Mouse (Mus musculus): Measurements from ENCODE around the gene Cars. TPM values are rescaled to one million over a fixed set of nuclear protein-coding genes. Genes with fewer than 3 reads are reported as not detected.
A peak's percentile ranks its signal among the peaks of the same experiment; 100 is the strongest.

Gene Cars
- polyA plus RNA-seq, 1 experiment: 14.5 TPM

- peaks cover 3% of the 10 kb centered on the region for H3K36me3 ChIP-seq (ENCODE audit: control insufficient read depth, insufficient read depth, low read length)
- H3K4me1 ChIP-seq (ENCODE audit: control insufficient read depth, insufficient read depth, low read length): no peaks in the 10 kb centered on the region
- H3K4me3 ChIP-seq (ENCODE audit: control insufficient read depth, low read depth, low read length): no peak overlapping the region
- no peak overlapping the region for H3K27ac ChIP-seq (ENCODE audit: control insufficient read depth, insufficient read depth, low read depth, low read length)
- TF ChIP-seq CTCF (IDR thresholded peaks at IDR 0.05; ENCODE audit: control insufficient read depth, insufficient read depth, insufficient replicate concordance, low read depth, low read length): no peak
- no peak for TF ChIP-seq POLR2A (IDR thresholded peaks at IDR 0.05; ENCODE audit: control insufficient read depth, low read depth, low read length)
- H3K27me3 ChIP-seq (ENCODE audit: control insufficient read depth, insufficient read depth, low read length): no peaks in the 10 kb centered on the region
Measured at GRCm38 (mm10) chr7:143587586-143587985, 12.3 kb downstream of the Cars start.

GRCm38 (mm10) chr7:143583956-143584355 is 15.9 kb downstream of the Cars start:
- Histone ChIP-seq H3K27ac (ENCODE audit: control insufficient read depth, insufficient read depth, low read depth, low read length) (no peak overlapping the region), H3K4me3 (ENCODE audit: control insufficient read depth, low read depth, low read length) (no peak overlapping the region), H3K4me1 (ENCODE audit: control insufficient read depth, insufficient read depth, low read length) (no peaks in the 10 kb centered on the region), H3K27me3 (ENCODE audit: control insufficient read depth, insufficient read depth, low read length) (no peaks in the 10 kb centered on the region), H3K36me3 (ENCODE audit: control insufficient read depth, insufficient read depth, low read length) (peaks cover 3% of the 10 kb centered on the region)
- no peak for TF ChIP-seq POLR2A (IDR thresholded peaks at IDR 0.05; ENCODE audit: control insufficient read depth, low read depth, low read length)
- peak; percentile 65; the same call in 1 of the 2 replicates for TF ChIP-seq CTCF (IDR thresholded peaks at IDR 0.05; ENCODE audit: control insufficient read depth, insufficient read depth, insufficient replicate concordance, low read depth, low read length)

DNA sequence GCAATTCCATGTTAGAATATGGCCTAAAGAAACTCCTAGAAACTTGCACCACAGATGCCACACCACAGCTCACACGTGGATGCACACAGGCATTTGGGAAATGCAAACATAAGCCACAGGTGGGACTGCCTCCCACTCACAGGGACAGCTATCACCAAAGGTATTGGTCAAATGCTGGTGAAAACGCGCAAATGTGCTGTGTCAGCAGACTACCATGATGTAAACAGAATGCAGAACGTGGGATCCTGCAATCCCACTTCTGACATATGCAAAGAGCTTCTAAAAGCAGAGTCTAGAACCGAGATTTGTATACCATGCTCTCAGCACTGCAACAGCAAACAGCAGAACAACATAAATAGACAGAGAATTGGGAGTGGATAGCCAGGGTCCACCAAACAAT is 16.9 kb downstream of the Cars start:
- no peak for TF ChIP-seq POLR2A (IDR thresholded peaks at IDR 0.05; ENCODE audit: control insufficient read depth, low read depth, low read length)
- no peak overlapping the region for H3K27ac ChIP-seq (ENCODE audit: control insufficient read depth, insufficient read depth, low read depth, low read length)
- H3K4me1 ChIP-seq (ENCODE audit: control insufficient read depth, insufficient read depth, low read length): no peaks in the 10 kb centered on the region
- no peaks in the 10 kb centered on the region for H3K27me3 ChIP-seq (ENCODE audit: control insufficient read depth, insufficient read depth, low read length)
- H3K4me3 ChIP-seq (ENCODE audit: control insufficient read depth, low read depth, low read length): no peak overlapping the region
- H3K36me3 ChIP-seq (ENCODE audit: control insufficient read depth, insufficient read depth, low read length): peaks cover 3% of the 10 kb centered on the region

GRCm38 (mm10) chr7:143575751-143576150 is 24.1 kb downstream of the Cars start:
- no peak overlapping the region for H3K4me3 ChIP-seq (ENCODE audit: control insufficient read depth, low read depth, low read length)
- H3K36me3 ChIP-seq (ENCODE audit: control insufficient read depth, insufficient read depth, low read length): no peaks in the 10 kb centered on the region; the same call in none of the 2 replicates
- H3K27ac ChIP-seq (ENCODE audit: control insufficient read depth, insufficient read depth, low read depth, low read length): no peak overlapping the region
- H3K27me3 ChIP-seq (ENCODE audit: control insufficient read depth, insufficient read depth, low read length): no peaks in the 10 kb centered on the region
- no peak for TF ChIP-seq POLR2A (IDR thresholded peaks at IDR 0.05; ENCODE audit: control insufficient read depth, low read depth, low read length)
- no peak for TF ChIP-seq CTCF (IDR thresholded peaks at IDR 0.05; ENCODE audit: control insufficient read depth, insufficient read depth, insufficient replicate concordance, low read depth, low read length)
- no peaks in the 10 kb centered on the region for H3K4me1 ChIP-seq (ENCODE audit: control insufficient read depth, insufficient read depth, low read length)

DNA sequence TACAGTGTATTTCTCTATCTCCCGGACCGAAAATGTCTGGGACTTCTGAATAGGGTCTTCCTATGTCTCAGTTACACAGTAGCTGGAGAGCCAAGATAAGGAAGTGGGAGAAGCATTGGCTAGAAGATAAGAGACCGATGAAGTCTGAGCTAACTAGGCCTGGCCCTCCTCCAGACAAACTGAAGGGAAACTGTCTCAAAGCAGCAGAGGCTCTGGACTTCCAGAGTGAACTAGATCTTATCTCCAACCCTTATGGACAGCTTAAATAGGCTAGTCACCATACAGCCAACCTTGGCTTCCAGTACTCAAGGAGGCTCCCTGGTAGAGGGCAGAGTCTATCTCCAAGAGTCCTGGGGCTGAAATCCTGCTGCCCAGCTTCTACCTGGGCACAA is 34.2 kb downstream of the Cars start:
- Histone ChIP-seq H3K36me3 (ENCODE audit: control insufficient read depth, insufficient read depth, low read length) (peaks cover 3% of the 10 kb centered on the region), H3K27ac (ENCODE audit: control insufficient read depth, insufficient read depth, low read depth, low read length) (no peak overlapping the region)

GRCm38 (mm10) chr7:143565015-143565647 is 34.8 kb downstream of the Cars start:
- Histone ChIP-seq H3K36me3 (ENCODE audit: control insufficient read depth, insufficient read depth, low read length) (peaks cover 3% of the 10 kb centered on the region), H3K27ac (ENCODE audit: control insufficient read depth, insufficient read depth, low read depth, low read length) (no peak overlapping the region), H3K4me3 (ENCODE audit: control insufficient read depth, low read depth, low read length) (no peak overlapping the region), H3K4me1 (ENCODE audit: control insufficient read depth, insufficient read depth, low read length) (no peaks in the 10 kb centered on the region), H3K27me3 (ENCODE audit: control insufficient read depth, insufficient read depth, low read length) (no peaks in the 10 kb centered on the region)
- TF ChIP-seq POLR2A (IDR thresholded peaks at IDR 0.05; ENCODE audit: control insufficient read depth, low read depth, low read length) (no peak), CTCF (IDR thresholded peaks at IDR 0.05; ENCODE audit: control insufficient read depth, insufficient read depth, insufficient replicate concordance, low read depth, low read length) (no peak)

More for the DNA sequence above, 34.2 kb downstream of the Cars start:
- Histone ChIP-seq H3K4me1 (ENCODE audit: control insufficient read depth, insufficient read depth, low read length) (no peaks in the 10 kb centered on the region), H3K27me3 (ENCODE audit: control insufficient read depth, insufficient read depth, low read length) (no peaks in the 10 kb centered on the region), H3K4me3 (ENCODE audit: control insufficient read depth, low read depth, low read length) (no peak overlapping the region)
- TF ChIP-seq POLR2A (IDR thresholded peaks at IDR 0.05; ENCODE audit: control insufficient read depth, low read depth, low read length): no peak
- TF ChIP-seq CTCF (IDR thresholded peaks at IDR 0.05; ENCODE audit: control insufficient read depth, insufficient read depth, insufficient replicate concordance, low read depth, low read length): no peak

GRCm38 (mm10) chr7:143563787-143564186 is 36.1 kb downstream of the Cars start:
- TF ChIP-seq CTCF (IDR thresholded peaks at IDR 0.05; ENCODE audit: control insufficient read depth, insufficient read depth, insufficient replicate concordance, low read depth, low read length): no peak
- no peak for TF ChIP-seq POLR2A (IDR thresholded peaks at IDR 0.05; ENCODE audit: control insufficient read depth, low read depth, low read length)
- Histone ChIP-seq H3K4me1 (ENCODE audit: control insufficient read depth, insufficient read depth, low read length) (no peaks in the 10 kb centered on the region), H3K36me3 (ENCODE audit: control insufficient read depth, insufficient read depth, low read length) (peaks cover 1% of the 10 kb centered on the region), H3K4me3 (ENCODE audit: control insufficient read depth, low read depth, low read length) (no peak overlapping the region), H3K27ac (ENCODE audit: control insufficient read depth, insufficient read depth, low read depth, low read length) (no peak overlapping the region), H3K27me3 (ENCODE audit: control insufficient read depth, insufficient read depth, low read length) (no peaks in the 10 kb centered on the region)
